Mouse (Mus musculus): ENCODE data around the gene Fmo2. TPM values are rescaled to one million over a fixed set of nuclear protein-coding genes. Genes with fewer than 3 reads are reported as not detected.

Fmo2 gene
- not detected in 2 replicates for polyA plus RNA-seq (2012)

DNA sequence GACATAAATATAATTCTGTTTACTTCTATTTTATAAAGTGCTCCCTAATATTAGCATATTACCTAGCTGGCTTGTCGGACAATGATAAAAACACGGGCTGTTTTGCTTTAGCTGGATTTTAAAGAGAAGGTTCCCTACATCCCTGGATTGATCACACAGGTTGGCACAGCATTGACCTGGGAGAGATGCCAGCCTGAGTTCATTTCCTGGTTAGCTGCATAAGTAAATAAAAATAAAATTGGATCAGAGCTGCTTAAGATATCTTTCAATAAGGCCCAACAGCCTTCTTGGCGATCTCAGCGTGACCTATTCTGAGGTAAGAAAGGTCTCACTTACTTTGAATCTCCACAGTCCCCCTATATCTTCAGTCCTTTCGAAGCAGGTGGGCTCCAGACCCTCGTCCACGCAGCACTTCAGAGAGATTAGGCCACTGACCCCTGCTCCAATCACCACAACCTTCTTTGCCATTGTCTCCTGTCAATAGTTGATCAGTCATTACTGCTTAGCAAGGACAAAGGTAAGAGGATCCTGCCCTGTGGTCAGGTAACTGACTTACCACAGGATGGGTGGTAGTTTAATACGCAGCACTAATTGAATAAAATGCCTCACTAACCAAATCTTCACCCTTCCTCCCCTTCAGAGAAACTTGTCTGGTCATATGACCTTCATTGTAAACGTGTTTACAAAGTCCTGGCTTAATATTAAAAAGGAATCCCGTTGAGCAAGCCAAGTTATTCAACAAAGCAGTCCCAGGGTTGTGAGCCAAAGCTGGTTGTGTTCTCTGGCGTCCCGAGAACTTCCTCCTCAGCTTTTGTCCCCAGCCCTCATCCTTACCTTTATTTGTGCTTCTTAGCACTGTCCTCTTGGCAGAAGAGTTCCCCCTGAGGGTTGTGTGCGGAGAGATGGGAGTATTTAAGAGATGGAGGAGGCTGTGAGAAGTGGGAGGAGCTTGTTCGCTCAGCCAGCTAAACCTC lies at the start of gene Fmo2:
Gene Fmo2 (minus strand): TSS at position 889 of the 974 bp plus-strand sequence.
- TF ChIP-seq TAL1 (IDR thresholded peaks at IDR 0.05; ENCODE audit: low read length) (no peak), GATA1 (IDR thresholded peaks at IDR 0.05; ENCODE audit: low read length) (no peak)
- Histone ChIP-seq H3K4me1 (ENCODE audit: control insufficient read depth) (no peaks in the 10 kb centered on the region), H3K36me3 (ENCODE audit: control insufficient read depth) (no peaks in the 10 kb centered on the region), H3K27me3 (ENCODE audit: control insufficient read depth) (no peaks in the 10 kb centered on the region), H3K9me3 (ENCODE audit: control insufficient read depth, low read length) (no peaks in the 10 kb centered on the region), H3K4me3 (replicated peaks) (no peak within 1 kb of the TSS)

DNA sequence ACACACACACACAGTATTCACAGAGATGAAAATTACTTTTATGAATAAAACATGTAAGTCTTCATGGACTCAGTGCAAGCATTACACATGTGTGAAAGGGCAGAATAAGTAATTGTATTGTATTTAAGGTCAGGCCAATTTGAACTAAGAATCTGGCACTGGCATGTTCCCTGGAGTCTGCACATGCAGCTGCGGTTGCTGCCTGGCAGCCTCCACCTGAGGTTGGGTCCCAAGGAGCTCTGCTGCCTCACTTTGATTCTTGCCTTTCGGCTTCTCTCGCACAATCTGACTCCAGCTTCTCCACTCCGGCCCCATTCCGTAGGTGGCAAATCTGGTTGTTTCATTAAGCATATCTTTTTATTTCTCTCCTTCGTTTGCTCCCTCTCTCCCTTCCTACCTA lies 49.4 kb upstream of the Fmo2 start:
- no peak overlapping the region for H3K4me3 ChIP-seq (replicated peaks)
- no peak for TF ChIP-seq TAL1 (IDR thresholded peaks at IDR 0.05; ENCODE audit: low read length)
- no peak for TF ChIP-seq GATA1 (IDR thresholded peaks at IDR 0.05; ENCODE audit: low read length)
- no peaks in the 10 kb centered on the region for H3K4me1 ChIP-seq (ENCODE audit: control insufficient read depth)
- no peaks in the 10 kb centered on the region for H3K27me3 ChIP-seq (ENCODE audit: control insufficient read depth)
- no peaks in the 10 kb centered on the region for H3K36me3 ChIP-seq (ENCODE audit: control insufficient read depth)
- H3K9me3 ChIP-seq (ENCODE audit: control insufficient read depth, low read length), result no peaks in the 10 kb centered on the region

DNA sequence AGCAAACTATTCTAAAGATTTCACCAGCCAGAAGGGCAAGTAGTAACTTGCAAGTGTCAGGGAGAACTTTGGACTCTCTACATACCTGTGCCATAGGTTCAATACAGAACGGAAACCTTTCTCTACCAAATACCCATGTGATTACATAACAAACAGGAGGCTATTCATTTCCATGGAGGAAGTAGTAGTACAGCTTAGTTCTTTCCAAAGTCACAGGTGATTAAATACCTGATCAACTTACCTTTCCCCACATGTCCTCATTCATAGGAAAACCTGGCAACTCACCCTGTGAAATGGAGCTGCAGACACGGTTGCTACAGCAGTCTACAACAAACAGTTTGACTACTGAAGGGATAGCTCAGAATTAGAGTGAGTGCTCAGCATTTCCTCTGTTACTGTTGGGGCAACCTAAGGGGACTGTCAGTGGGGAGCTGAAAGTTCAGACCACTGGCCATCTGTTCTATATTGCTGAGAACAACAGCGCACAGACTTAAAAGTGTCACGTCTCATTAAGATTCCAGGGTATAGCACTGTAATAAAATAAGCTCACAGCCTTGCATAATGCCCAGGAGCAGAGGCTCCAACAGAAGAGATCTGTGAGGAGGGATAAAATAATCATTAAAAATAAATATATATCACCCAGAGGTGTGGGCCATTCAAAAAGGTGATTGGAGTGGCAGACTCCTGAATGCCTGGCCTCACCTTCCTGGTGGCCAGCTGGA lies 48.5 kb upstream of the Fmo2 start:
- H3K4me3 ChIP-seq (replicated peaks), result no peak overlapping the region
- TF ChIP-seq TAL1 (IDR thresholded peaks at IDR 0.05; ENCODE audit: low read length) (no peak), GATA1 (IDR thresholded peaks at IDR 0.05; ENCODE audit: low read length) (no peak)
- no peaks in the 10 kb centered on the region for H3K27me3 ChIP-seq (ENCODE audit: control insufficient read depth)
- no peaks in the 10 kb centered on the region for H3K36me3 ChIP-seq (ENCODE audit: control insufficient read depth)
- H3K4me1 ChIP-seq (ENCODE audit: control insufficient read depth), result no peaks in the 10 kb centered on the region
- no peaks in the 10 kb centered on the region for H3K9me3 ChIP-seq (ENCODE audit: control insufficient read depth, low read length)

DNA sequence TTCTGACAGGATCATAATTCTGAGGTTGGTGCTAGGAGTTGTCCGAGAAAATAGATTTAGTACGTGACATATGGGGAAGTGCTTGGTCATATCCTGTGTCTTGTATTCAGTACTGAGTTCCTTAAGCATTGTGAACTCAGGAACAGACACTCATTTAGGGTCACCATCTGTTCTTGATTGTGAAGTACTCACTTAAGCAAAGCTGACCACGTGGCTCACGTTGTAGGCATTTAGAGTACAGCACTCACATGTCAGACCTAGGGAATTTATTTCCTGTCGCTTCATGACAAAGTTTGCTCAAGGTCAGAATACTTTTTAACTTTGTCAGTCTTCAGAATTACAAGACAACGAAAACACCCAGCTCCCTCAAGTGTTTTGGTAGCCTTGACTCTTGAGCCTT lies 45.2 kb upstream of the Fmo2 start:
- H3K4me3 ChIP-seq (replicated peaks), result no peak overlapping the region
- H3K4me1 ChIP-seq (ENCODE audit: control insufficient read depth), result no peaks in the 10 kb centered on the region
- TF ChIP-seq TAL1 (IDR thresholded peaks at IDR 0.05; ENCODE audit: low read length) (no peak), GATA1 (IDR thresholded peaks at IDR 0.05; ENCODE audit: low read length) (no peak)
- H3K9me3 ChIP-seq (ENCODE audit: control insufficient read depth, low read length), result no peaks in the 10 kb centered on the region
- no peaks in the 10 kb centered on the region for H3K27me3 ChIP-seq (ENCODE audit: control insufficient read depth)
- H3K36me3 ChIP-seq (ENCODE audit: control insufficient read depth), result no peaks in the 10 kb centered on the region

DNA sequence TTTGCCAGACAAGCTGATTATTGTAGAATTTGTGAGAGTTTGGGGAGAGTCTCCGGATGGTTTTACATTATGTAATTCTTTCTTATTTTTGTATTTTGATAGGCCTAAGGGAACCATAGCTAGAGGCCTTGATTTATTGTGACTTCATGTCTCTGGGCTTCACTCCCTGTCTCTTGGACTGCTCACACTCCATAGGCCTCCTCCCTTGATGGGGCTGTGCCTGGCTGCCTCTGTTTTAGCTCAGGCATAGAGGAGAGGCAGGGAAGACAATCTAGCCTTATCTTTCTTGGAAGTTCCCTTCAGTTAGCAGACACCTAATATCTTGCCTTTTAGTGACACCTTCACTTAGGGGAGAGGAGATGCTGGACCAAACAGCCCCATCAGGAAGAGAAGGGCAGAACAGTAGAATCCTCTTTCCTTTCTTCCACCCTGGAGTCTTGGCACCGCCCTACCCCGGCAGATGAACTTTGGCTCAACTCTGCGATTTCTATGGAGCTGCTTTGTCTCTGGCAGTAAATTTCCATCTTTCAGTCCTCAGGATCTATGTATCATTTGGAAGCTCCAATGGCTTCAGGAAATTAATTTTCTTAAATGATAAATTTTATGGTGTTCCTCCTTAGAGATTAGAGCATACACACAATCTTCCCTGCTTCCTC lies 40.3 kb upstream of the Fmo2 start:
- no peaks in the 10 kb centered on the region for H3K9me3 ChIP-seq (ENCODE audit: control insufficient read depth, low read length)
- no peaks in the 10 kb centered on the region for H3K27me3 ChIP-seq (ENCODE audit: control insufficient read depth)
- no peak for TF ChIP-seq GATA1 (IDR thresholded peaks at IDR 0.05; ENCODE audit: low read length)
- TF ChIP-seq TAL1 (IDR thresholded peaks at IDR 0.05; ENCODE audit: low read length), result no peak
- H3K4me1 ChIP-seq (ENCODE audit: control insufficient read depth), result no peaks in the 10 kb centered on the region
- no peaks in the 10 kb centered on the region for H3K36me3 ChIP-seq (ENCODE audit: control insufficient read depth)
- no peak overlapping the region for H3K4me3 ChIP-seq (replicated peaks)

DNA sequence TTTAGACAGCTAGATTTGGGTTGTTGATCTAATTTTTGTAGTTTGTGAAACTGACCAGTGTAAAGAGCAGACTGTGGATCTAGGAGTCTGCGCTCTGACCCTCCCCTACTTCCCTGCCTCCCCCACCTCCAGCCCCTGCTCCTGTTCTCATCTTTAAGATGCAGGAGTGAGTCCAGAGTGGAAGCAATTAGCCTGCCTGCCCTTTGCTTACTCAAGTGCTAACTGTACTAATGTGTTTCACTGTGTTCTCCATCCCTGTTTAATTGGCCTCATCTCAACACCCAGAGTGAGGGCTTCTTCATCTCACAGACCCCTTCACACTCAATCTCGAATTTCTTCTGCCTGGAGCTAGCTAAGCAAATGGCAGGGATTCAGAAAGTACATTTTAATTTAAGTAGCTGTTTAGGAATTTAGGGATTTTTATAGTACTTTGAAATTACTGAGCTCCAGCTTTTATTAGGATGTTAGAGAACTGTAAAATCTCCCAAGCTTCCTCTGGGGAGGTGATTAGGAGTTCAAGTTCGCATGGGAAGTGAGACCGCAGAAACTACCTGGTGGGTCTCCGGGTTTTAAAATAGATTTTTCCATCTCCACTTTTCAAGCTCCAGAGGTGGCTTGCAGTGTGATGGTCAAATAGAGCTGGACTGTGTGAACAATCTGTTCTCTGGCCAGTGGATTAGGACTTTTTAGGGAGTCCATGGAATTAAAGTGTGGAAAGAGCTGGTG lies 39.6 kb upstream of the Fmo2 start:
- Histone ChIP-seq H3K4me3 (replicated peaks) (no peak overlapping the region), H3K36me3 (ENCODE audit: control insufficient read depth) (no peaks in the 10 kb centered on the region), H3K9me3 (ENCODE audit: control insufficient read depth, low read length) (no peaks in the 10 kb centered on the region), H3K4me1 (ENCODE audit: control insufficient read depth) (no peaks in the 10 kb centered on the region), H3K27me3 (ENCODE audit: control insufficient read depth) (no peaks in the 10 kb centered on the region)
- no peak for TF ChIP-seq TAL1 (IDR thresholded peaks at IDR 0.05; ENCODE audit: low read length)
- TF ChIP-seq GATA1 (IDR thresholded peaks at IDR 0.05; ENCODE audit: low read length), result no peak

DNA sequence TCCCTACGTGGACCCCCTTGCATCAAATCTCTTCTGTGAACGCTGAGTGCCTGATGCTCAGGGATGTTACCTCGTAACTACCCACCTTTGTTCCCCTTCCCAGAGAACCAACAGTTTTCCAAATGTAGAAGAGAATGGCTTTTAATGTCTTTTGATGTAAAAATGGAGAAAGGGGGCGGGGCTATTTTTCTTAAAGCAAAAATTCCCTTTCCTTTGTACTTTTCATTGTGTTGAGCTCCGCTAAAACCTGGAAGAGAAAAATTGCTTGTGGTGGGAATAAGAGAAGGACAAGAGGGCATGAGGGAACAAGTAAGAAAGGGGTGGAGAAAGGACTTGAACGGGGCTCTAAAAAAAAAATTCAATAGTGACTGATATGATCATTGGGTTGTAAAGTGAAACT lies 38.9 kb upstream of the Fmo2 start, which contains the start of gene Fmo6:
Gene Fmo6 (minus strand): TSS at position 101 of the 400 bp plus-strand sequence.
- Histone ChIP-seq H3K27me3 (ENCODE audit: control insufficient read depth) (no peaks in the 10 kb centered on the region), H3K4me1 (ENCODE audit: control insufficient read depth) (no peaks in the 10 kb centered on the region), H3K4me3 (replicated peaks) (no peak within 1 kb of the TSS), H3K9me3 (ENCODE audit: control insufficient read depth, low read length) (no peaks in the 10 kb centered on the region), H3K36me3 (ENCODE audit: control insufficient read depth) (no peaks in the 10 kb centered on the region)
- TF ChIP-seq GATA1 (IDR thresholded peaks at IDR 0.05; ENCODE audit: low read length) (no peak), TAL1 (IDR thresholded peaks at IDR 0.05; ENCODE audit: low read length) (no peak)

DNA sequence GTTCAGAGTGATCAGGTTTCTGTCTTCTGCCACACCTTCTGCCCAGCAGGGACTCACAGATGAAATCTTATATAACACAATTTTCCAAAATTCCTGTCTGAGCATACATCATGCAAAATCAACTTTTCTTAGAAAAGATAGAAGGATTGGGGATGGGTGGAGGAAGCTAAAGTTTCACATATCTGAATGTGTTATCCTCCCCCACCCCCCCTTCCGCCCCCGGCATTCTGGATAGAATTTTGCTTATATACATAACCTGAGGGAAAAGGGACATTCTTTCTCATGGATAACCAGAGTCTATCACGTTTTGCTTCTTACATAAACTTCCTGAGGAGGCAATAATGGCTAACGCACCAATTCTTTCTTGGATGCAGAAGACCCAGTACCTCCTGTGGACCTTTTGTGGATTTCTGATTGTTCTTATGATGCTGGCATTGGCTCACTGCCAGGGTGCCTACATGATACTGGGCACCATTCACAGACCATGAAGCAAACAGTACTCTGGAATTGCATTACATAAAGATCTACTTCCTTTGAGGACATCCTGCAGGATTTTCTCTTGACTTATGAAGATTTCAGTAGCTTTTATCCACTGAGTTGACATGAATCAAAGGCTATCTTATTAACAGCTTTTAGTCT lies 36.0 kb upstream of the Fmo2 start:
- TF ChIP-seq GATA1 (IDR thresholded peaks at IDR 0.05; ENCODE audit: low read length), result no peak
- no peak for TF ChIP-seq TAL1 (IDR thresholded peaks at IDR 0.05; ENCODE audit: low read length)
- no peak overlapping the region for H3K4me3 ChIP-seq (replicated peaks)
- no peaks in the 10 kb centered on the region for H3K27me3 ChIP-seq (ENCODE audit: control insufficient read depth)
- H3K4me1 ChIP-seq (ENCODE audit: control insufficient read depth), result no peaks in the 10 kb centered on the region
- no peaks in the 10 kb centered on the region for H3K9me3 ChIP-seq (ENCODE audit: control insufficient read depth, low read length)
- H3K36me3 ChIP-seq (ENCODE audit: control insufficient read depth), result no peaks in the 10 kb centered on the region
